Mouse (Mus musculus) G1E (cell line): ENCODE measurements around the gene Cdc37l1. TPM values are rescaled to one million over a fixed set of nuclear protein-coding genes. Genes with fewer than 3 reads are reported as not detected.

Experiments
- ATAC-seq: 2 replicates; pipeline ENCODE4 v1.8.0; 2016; ENCODE audit warnings: mild to moderate bottlenecking; ENCODE audit not compliant: insufficient number of reproducible peaks, poor library complexity, low FRiP score, severe bottlenecking; ENCODE audit errors: extremely low read depth
- DNase-seq: peaks from one replicate; pipeline ENCODE4 v3.0.0; 2012; ENCODE audit warnings: low spot score
- H3K27me3 ChIP-seq: 2 replicates; pipeline ENCODE4 v1.6.1; 2012; ENCODE audit warnings: mild to moderate bottlenecking, low read length, inconsistent platforms; ENCODE audit not compliant: insufficient read depth
- H3K36me3 ChIP-seq: replicated peaks from 2 replicates; pipeline ENCODE3; 2012; ENCODE audit warnings: mild to moderate bottlenecking, inconsistent platforms
- H3K4me1 ChIP-seq: 2 replicates; pipeline ENCODE4 v1.6.1; 2012; ENCODE audit warnings: low read depth, low read length, inconsistent platforms, mixed read lengths; ENCODE audit not compliant: insufficient read depth
- H3K4me3 ChIP-seq: 2 replicates; pipeline ENCODE4 v1.5.1; 2012; ENCODE audit warnings: low read depth, mild to moderate bottlenecking, inconsistent platforms, low read length, moderate library complexity, mixed read lengths
- H3K9me3 ChIP-seq: replicated peaks from 2 replicates; pipeline ENCODE4 v1.6.1; 2012; ENCODE audit warnings: inconsistent platforms
- CTCF ChIP-seq: IDR thresholded peaks from 2 replicates; pipeline ENCODE4 v1.5.1; 2012; ENCODE audit warnings: low read depth, low read length, inconsistent platforms, mixed read lengths
- GATA1 ChIP-seq: IDR thresholded peaks from 2 replicates; pipeline ENCODE4 v1.6.1; 2012; ENCODE audit warnings: borderline replicate concordance, low read length, inconsistent platforms, mixed read lengths
- GATA2 ChIP-seq: IDR thresholded peaks from 2 replicates; pipeline ENCODE4 v1.6.1; 2012; ENCODE audit warnings: low read depth, low read length, inconsistent platforms, borderline replicate concordance
- POLR2AphosphoS5 ChIP-seq: IDR thresholded peaks from 2 replicates; pipeline ENCODE4 v1.6.1; 2012; ENCODE audit warnings: low read depth, low read length, inconsistent platforms; ENCODE audit not compliant: insufficient replicate concordance
- TAL1 ChIP-seq: conservative IDR thresholded peaks from 2 replicates; pipeline ENCODE4 v1.6.1; 2012; ENCODE audit warnings: low read depth, low read length, inconsistent platforms, mixed read lengths
- polyA plus RNA-seq: library from polyadenylated mRNA; stranded (reverse); fragments of >175 nt; gene quantifications from 2 replicates; pipeline ENCODE4 v1.2.3, GENCODE M21; 2012
- total RNA-seq, 2 experiments: library from RNA; stranded (forward) in 1 of 2; stranded (reverse) in 1 of 2; fragments of 200-1000 nt in 1 of 2; fragments of >200 nt in 1 of 2; fragmentation: Nextera tagmentation in 1 of 2; gene quantifications; 2 replicates each; pipeline ENCODE4 v1.2.3; 2014 to 2017

Gene Cdc37l1
- total and polyA plus RNA-seq, 3 experiments, result 5.1 to 83.8 (median 64.7) TPM

- no peaks in the 10 kb centered on the region; the same call in 1 of the 2 replicates for H3K9me3 ChIP-seq
- DNase-seq, result peak; percentile 41
- H3K27me3 ChIP-seq, result peaks cover 20% of the 10 kb centered on the region
- no peaks in the 10 kb centered on the region for H3K36me3 ChIP-seq
- peaks cover 12% of the 10 kb centered on the region for H3K4me1 ChIP-seq
- no peak for ATAC-seq
- no peak overlapping the region for H3K4me3 ChIP-seq
- peak; percentile 25; the same call in 1 of the 2 replicates for TF ChIP-seq CTCF
- TF ChIP-seq TAL1, result no peak
Measured at GRCm38 (mm10) chr19:28974862-28975611, 15.1 kb upstream of the Cdc37l1 start.

- TF ChIP-seq CTCF, result no peak
- no peak for TF ChIP-seq GATA2
- no peak for TF ChIP-seq TAL1
- no peak for TF ChIP-seq POLR2AphosphoS5
- no peak for TF ChIP-seq GATA1
- peaks cover 16% of the 10 kb centered on the region for H3K27me3 ChIP-seq
- H3K9me3 ChIP-seq, result no peaks in the 10 kb centered on the region; the same call in 1 of the 2 replicates
- no peak for DNase-seq
- H3K4me1 ChIP-seq, result peaks cover 2% of the 10 kb centered on the region; the same call in 1 of the 2 replicates
- ATAC-seq, result no peak
- no peak overlapping the region for H3K4me3 ChIP-seq
- H3K36me3 ChIP-seq, result no peaks in the 10 kb centered on the region
Measured at GRCm38 (mm10) chr19:28982617-28983016, 7.5 kb upstream of the Cdc37l1 start.

- Histone ChIP-seq H3K9me3 (no peaks in the 10 kb centered on the region), H3K27me3 (no peaks in the 10 kb centered on the region), H3K4me1 (peaks cover 31% of the 10 kb centered on the region), H3K4me3 (peak overlapping the region; percentile 98), H3K36me3 (peaks cover 17% of the 10 kb centered on the region)
- DNase-seq (no peak), ATAC-seq (no peak)
- no peak for TF ChIP-seq GATA1
- TF ChIP-seq POLR2AphosphoS5, result no peak
- TF ChIP-seq GATA2, result no peak
- no peak for TF ChIP-seq CTCF
- TF ChIP-seq TAL1, result no peak
Measured at GRCm38 (mm10) chr19:28989515-28989914, 637 bp upstream of the Cdc37l1 start.

- peaks cover 32% of the 10 kb centered on the region for H3K4me1 ChIP-seq
- no peak for TF ChIP-seq POLR2AphosphoS5
- H3K27me3 ChIP-seq, result no peaks in the 10 kb centered on the region
- no peak for ATAC-seq
- peak; percentile 16 for DNase-seq
- peaks cover 29% of the 10 kb centered on the region for H3K36me3 ChIP-seq
- H3K4me3 ChIP-seq, result peak overlapping the region; percentile 98
- no peaks in the 10 kb centered on the region for H3K9me3 ChIP-seq
Measured at GRCm38 (mm10) chr19:28990590-28991221, 554 bp downstream of the Cdc37l1 start.

- peaks cover 35% of the 10 kb centered on the region for H3K4me1 ChIP-seq
- no peaks in the 10 kb centered on the region for H3K9me3 ChIP-seq
- peak overlapping the region; percentile 98; the same call in 1 of the 2 replicates for H3K4me3 ChIP-seq
- H3K36me3 ChIP-seq, result peaks cover 36% of the 10 kb centered on the region
- no peak for TF ChIP-seq POLR2AphosphoS5
- no peak for TF ChIP-seq CTCF
- no peak for TF ChIP-seq GATA1
- TF ChIP-seq TAL1, result no peak
- no peak for TF ChIP-seq GATA2
- ATAC-seq (no peak), DNase-seq (no peak)
- H3K27me3 ChIP-seq, result no peaks in the 10 kb centered on the region
Measured at GRCm38 (mm10) chr19:28991391-28991790, 1.2 kb downstream of the Cdc37l1 start.

GRCm38 (mm10) chr19:28994870-28995269 is 4.7 kb downstream of the Cdc37l1 start:
- ATAC-seq (no peak), DNase-seq (no peak)
- Histone ChIP-seq H3K27me3 (no peaks in the 10 kb centered on the region), H3K9me3 (no peaks in the 10 kb centered on the region), H3K4me3 (no peak overlapping the region), H3K36me3 (peaks cover 60% of the 10 kb centered on the region), H3K4me1 (peaks cover 24% of the 10 kb centered on the region)
- TF ChIP-seq TAL1 (no peak), GATA1 (no peak), CTCF (no peak), POLR2AphosphoS5 (no peak), GATA2 (no peak)

- no peak for ATAC-seq
- Histone ChIP-seq H3K4me3 (no peak overlapping the region), H3K9me3 (no peaks in the 10 kb centered on the region), H3K27me3 (no peaks in the 10 kb centered on the region), H3K4me1 (peaks cover 22% of the 10 kb centered on the region), H3K36me3 (peaks cover 64% of the 10 kb centered on the region)
- TF ChIP-seq TAL1 (no peak), POLR2AphosphoS5 (no peak), GATA1 (no peak), GATA2 (no peak), CTCF (no peak)
- no peak for DNase-seq
Measured at GRCm38 (mm10) chr19:28995366-28995765, 5.2 kb downstream of the Cdc37l1 start.
